Mouse (Mus musculus) kidney, adult 11 months (tissue): ENCODE measurements at regions not wholly inside any gene's neighbourhood (a gene's known extent, or its start where the extent isn't known, plus 50 kb on each side); places are given as distances from the start of the nearest gene placed in this dataset.

Experiments
- DNase-seq: peaks from one replicate; pipeline ENCODE4 v3.0.0; 2022

GRCm38 (mm10) chr19:26296360-26296759, 308.5 kb upstream of the Smarca2 start:
- DNase-seq, result no peak

DNA sequence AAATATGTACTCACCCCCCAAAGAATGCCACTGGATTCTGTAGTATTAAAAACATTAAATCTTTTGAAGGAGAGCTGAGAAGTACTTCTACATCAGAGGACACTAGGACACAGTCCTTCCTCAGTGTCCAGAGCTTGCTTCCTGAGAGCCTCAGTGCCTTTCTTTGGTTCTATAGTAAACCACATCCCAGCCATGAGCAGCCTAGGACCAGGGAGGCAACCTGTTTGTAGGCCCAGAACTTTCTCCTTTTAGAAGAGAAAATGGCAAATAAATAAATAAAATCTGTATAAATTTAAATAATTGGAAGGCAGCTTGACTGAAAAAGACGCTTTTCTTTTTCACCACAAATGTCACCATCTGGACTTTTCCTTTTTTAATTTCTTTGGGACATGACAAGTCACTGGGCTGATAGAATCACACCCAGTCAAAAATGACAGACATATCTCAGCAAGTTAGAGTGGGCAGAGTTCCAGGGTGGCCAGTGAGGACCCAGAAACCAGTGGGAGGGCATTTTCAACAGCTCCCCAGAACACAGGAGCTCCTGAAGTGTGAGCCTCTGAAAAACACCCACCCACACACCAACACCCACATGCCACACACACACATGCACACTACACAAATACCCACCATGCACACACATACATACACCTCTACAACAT, 296.2 kb upstream of the Smarca2 start:
- DNase-seq, result no peak

DNA sequence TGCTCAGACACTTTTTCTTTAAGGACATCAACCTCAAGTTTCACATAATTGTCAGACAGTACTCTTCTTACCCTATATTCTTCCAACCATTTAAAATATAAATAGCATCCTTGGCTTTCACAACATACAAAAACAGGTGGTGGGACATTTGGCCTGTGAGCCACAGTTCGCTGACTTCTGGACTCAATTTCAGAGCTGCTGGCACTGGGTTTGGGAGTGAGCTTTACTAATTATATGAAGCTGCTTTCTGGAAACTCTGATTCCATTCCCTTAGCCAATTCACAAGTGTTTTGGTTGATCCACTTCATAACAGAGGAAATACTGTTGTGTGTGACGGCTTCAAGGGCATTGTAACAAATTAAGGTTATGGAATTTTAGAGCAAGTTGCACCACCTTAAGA, 285.9 kb upstream of the Smarca2 start:
- no peak for DNase-seq

DNA sequence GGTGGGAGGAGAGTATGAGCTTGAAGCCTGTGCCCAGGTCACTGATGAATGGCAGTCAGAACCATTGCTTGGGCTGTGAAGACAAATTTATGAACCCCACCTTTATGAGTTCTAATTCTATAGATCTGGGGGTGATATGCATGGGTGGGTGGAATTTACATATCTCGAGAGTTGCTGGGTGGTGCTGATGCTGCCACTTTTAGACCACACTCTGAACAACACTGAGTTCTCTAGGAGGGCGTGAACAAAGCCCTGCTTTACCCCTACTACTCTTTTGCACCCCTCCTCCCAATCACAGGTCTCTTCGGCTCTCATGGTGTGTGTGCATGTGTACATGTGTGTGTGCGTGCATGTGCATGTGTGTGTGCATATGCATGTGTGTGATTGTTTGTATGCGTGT, 281.2 kb upstream of the Smarca2 start:
- no peak for DNase-seq

DNA sequence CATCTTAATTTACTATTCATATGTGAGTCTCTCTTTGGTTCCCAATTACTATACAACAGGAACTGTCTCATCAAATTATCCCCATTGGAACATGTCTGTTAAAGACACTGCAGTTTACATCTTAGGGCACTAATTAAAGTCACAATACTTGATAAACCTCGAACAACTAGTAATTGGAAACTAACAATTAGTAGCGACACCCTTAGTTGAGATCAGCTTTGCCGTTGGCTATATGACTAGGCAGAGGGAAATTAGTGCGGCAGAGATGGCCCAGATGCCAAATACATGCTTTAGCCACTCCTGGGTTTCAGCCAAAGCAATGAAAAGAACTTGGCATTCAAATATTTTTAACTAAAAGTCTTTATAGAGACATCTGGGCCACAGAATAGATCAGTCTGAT, 265.7 kb upstream of the Smarca2 start:
- DNase-seq, result no peak

DNA sequence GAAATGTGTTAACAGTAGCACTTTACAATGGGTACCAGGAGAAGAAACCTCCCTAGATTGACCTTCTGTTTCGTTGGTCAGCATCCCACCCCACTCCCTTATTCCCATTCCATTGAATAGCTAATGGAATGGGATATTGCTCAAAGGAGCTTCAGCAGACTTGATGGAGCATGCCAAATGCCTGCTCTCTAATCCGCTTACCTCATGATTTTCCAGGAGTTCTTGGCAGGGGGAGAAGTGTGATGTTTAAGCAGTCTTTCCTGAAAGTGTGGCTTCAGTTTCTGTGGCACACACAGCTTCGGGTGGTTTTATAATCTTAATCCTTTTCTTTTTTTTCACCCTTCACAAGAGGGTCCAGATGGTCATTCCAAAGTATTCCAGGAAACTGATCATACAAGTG, 264.7 kb upstream of the Smarca2 start:
- DNase-seq, result no peak

GRCm38 (mm10) chr19:26355054-26355453, 249.8 kb upstream of the Smarca2 start:
- DNase-seq, result no peak

- DNase-seq, result no peak
Measured at GRCm38 (mm10) chr19:26383961-26384381, 220.9 kb upstream of the Smarca2 start.

DNA sequence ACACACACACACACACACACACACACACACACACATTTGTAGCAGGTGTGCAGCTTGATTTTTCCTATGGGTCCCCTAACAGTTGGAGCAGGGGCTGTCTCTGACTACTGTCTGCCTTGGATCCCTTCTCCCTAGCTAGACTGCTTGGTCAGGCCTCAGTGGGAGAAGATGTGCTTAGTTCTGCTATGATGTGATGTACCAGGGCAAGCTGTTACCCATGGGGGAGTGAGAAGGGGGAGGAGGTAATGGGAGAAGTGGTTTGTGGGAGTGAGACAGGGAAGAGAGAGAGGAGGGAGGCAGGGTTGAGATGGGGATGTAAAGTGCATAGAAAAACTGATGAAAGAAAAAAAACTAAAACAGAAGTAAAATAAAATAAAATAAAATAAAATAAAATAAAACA, 218.8 kb upstream of the Smarca2 start:
- no peak for DNase-seq

DNA sequence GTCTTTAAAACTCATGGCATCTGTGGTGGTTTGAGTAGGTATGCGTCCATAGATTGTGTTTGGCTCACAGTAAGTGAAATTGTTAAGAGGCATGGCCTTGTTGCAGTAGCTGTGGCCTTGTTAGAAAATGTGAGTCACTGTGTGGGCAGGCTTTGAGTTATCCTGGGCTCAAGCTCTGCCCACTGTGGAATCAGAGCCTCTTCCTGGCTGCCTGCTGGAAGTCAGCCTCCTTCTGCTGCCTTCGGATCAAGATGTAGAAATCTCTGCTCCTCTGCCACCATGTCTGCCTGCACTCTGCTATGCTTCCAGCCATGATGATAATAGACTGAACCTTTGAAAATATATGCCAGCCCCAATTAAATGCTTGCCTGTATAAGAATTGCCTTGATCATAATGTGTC, 192.2 kb upstream of the Smarca2 start:
- DNase-seq, result no peak

DNA sequence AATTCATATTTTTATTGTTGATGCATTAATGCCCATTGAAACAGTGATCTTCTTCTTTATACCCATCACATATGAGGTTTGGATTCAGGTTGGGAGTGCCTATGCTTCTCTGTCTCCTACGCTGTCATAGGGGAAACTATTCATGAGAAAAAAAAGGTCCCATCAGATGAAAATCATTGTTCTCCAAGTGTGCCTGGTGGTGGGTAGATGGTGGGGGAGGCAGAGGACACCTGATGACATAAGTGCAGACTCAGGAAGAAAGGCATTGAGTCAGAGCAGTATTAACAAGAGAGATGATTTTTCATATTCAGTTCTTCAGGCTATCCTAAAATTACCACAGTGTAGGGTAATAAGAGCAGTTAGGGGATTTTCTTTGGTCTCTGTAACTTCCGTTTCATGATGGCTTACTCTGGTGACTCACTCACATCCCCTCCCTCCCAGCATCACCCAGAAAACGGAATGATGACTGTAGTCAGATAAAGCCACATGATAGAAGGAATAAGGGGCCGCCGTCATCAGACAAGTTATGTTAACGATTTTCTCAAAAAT, 190.3 kb upstream of the Smarca2 start:
- DNase-seq, result no peak

GRCm38 (mm10) chr19:26419781-26420180, 185.1 kb upstream of the Smarca2 start:
- no peak for DNase-seq

GRCm38 (mm10) chr19:26439163-26439562, 165.7 kb upstream of the Smarca2 start:
- DNase-seq, result no peak

- no peak for DNase-seq
Measured at GRCm38 (mm10) chr19:26445309-26445708, 159.5 kb upstream of the Smarca2 start.

DNA sequence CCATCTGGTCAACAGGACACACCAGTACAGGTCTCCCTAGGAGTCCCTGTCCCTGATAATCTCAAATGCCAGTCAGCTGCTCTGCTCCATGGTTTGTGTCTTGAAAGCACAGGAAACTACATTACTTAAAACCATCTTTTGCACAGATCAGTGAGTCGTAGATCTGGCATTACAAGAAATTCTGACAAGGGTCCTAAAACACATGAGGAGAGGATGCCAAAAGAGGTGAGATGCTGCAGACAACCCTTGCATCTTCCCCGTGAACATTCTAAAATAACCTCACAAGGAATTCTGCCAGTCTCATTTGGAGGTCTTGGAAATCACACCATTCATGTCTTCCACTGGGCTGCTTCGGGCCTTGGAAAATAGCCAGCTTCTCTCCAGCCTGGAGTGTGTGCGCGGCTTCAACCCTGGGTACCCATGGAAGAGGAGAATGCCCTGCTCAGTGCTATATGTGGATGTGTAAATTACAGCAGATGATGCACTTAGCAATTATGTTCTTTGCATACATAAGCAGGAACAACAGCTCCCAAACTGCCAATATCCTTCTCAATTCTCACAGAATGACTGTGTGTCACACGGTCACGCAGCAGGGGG, 157.3 kb upstream of the Smarca2 start:
- DNase-seq, result no peak

GRCm38 (mm10) chr19:26461712-26462111, 143.1 kb upstream of the Smarca2 start:
- no peak for DNase-seq

DNA sequence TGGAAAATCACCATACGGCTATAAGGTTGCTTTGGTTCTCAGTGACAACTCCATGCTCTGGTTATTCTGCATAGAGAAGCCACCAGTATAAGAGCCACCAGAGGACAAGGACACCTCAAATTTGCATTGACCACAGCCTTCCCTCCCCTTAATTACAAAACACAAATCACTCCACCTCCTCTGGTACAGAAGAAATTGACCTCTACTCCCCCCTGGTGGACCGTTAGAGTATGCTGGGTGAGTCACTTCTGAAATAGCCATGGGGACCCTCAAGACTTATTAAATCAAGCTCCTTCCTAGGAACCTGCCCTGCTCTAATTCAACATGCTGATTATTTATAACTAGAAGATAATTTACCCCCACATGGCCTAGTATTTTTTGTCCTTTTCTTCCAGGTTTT, 139.6 kb upstream of the Smarca2 start:
- no peak for DNase-seq

DNA sequence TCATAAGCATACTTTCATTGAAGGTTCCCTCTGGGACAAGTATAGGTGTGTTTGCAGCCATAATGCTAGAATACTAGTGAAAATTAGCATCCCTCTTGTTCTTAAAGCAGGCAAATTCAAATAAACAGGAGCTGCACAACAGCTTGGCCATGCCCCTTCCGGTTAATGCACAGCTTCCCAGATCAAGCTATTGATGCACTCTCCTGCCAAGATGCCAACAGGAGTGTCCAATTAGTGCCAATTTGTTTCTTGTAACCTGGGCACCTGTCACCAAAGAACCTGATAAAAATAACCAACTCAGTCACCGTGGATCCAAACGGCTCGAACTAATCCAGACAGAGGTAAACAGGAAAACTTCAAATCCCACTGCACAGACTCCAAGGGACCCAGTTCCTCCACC, 138.6 kb upstream of the Smarca2 start:
- no peak for DNase-seq

DNA sequence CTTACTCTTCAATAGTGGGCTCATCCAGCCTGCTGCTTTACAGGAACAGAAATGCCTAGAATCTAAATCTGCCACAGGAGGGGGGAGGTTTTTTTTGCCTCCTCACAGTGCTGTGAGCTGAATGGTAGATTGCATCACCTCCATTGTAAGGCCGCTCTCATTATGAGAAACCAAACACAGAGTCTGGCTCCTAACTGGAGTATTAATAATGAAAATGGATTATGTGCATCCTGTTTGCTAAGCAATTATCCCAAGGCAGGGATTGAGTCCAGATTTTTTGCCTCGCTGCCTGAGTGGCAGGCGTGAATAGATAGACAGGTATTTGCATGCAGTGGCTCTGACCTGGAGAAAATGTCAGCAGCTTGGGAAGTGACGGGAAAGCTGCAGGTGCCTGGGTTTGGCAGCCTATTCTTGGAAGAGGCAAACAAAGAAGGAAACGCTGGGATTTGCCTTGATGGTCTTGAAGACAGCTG, 137.6 kb upstream of the Smarca2 start:
- DNase-seq, result no peak

DNA sequence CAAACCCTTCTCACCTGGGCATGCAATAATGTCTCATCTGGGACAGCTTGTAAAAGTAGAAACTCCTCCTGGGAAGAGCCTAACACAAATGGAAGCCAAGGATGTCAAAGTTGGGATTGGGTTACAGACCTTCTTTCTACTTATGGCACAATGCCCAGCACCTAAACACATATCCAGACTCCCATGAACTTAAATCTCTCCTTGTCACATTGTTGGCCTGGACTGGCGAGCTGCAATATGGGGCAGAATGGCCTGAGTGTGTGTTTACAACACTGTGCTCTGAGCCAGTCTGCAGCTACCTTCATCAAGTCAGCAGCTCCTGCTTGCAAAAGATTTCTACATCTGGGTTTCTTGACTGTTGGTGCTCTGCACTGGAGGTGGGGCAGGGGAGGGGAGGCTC, 132.2 kb upstream of the Smarca2 start:
- DNase-seq, result no peak

GRCm38 (mm10) chr19:26473211-26473610, 131.6 kb upstream of the Smarca2 start:
- no peak for DNase-seq

- no peak for DNase-seq
Measured at GRCm38 (mm10) chr19:26475197-26475596, 129.7 kb upstream of the Smarca2 start.

GRCm38 (mm10) chr19:26475754-26476153, 129.1 kb upstream of the Smarca2 start:
- no peak for DNase-seq

DNA sequence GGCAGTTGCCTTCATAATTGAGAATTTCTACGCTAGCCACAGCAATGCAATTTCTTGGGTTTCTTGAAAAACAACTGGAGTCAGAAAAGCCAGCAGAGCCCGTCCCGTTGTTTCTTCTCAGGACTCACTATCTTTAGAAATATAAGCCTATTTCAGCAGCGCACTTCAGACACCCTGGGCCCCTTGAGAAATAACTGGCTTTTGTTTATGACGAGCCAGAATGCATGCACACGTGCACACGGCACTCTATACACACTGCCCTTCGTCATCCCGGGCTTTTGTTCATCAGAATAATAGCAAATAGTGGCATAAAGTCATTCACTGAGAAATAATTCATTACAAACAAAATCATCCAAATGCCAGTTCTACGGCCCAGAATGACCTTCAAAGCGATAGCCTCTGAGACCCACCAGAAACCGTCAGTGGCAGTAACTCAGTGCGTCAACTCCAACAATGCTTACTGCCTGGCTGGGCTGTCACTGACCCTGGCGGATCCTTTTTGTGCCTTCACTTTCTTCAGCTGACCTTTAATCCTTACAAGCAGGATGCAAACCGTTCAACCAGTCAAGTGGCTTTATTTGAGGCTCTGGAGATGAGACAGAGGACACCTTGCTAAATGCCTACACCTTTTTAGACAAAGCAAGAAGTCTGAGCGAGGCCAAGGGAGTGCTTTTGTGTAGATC, 126.7 kb upstream of the Smarca2 start:
- no peak for DNase-seq
